Mouse (Mus musculus): ENCODE results near the gene Hoxc8. TPM values are rescaled to one million over a fixed set of nuclear protein-coding genes. Genes with fewer than 3 reads are reported as not detected.

Hoxc8 gene
- polyA plus RNA-seq, 1 experiment from 2014 or later: 6.0 TPM

DNA sequence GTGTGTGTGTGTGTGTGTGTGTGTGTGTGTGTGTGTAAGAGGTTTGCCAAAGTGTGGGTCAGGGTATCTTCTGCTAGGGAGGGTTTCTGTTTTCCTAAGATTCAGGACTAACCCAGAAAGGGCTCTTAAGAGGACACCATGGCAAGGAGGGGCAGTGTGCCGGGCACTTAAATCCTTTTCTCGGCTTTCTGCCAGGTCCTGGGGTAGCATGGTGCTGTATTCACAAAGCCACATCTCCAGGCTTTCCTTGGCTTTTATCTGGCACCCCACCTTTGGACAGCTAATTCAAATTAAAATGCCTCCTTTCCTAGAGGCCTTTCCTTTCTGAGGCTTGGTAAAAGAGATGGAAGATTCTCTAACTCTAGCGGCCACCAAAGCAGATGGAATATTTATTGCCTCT, 49.2 kb downstream of the Hoxc8 start:
- DNase-seq (ENCODE audit: low spot score): peak; percentile 45
- Histone ChIP-seq H3K27ac (peak overlapping the region; percentile 57; the same call in 1 of the 2 replicates), H3K4me3 (peak overlapping the region; percentile 39; the same call in 1 of the 2 replicates), H3K27me3 (ENCODE audit: low read depth, poor library complexity, severe bottlenecking) (peaks cover 100% of the 10 kb centered on the region), H3K36me3 (no peaks in the 10 kb centered on the region), H3K4me1 (peaks cover 72% of the 10 kb centered on the region), H3K9me3 (replicated peaks) (no peaks in the 10 kb centered on the region)
- WGBS: 4% methylated on average over 3 of the region's 3 CpGs

GRCm38 (mm10) chr15:103040601-103041000, 50.2 kb downstream of the Hoxc8 start:
- Histone ChIP-seq H3K4me1 (peaks cover 62% of the 10 kb centered on the region), H3K27me3 (ENCODE audit: low read depth, poor library complexity, severe bottlenecking) (peaks cover 96% of the 10 kb centered on the region), H3K9me3 (replicated peaks) (no peaks in the 10 kb centered on the region), H3K4me3 (peak overlapping the region; percentile 39), H3K36me3 (no peaks in the 10 kb centered on the region), H3K27ac (peak overlapping the region; percentile 83)
- peak; percentile 48 for DNase-seq (ENCODE audit: low spot score)
- 9% methylated on average over 12 of the region's 12 CpGs for WGBS

DNA sequence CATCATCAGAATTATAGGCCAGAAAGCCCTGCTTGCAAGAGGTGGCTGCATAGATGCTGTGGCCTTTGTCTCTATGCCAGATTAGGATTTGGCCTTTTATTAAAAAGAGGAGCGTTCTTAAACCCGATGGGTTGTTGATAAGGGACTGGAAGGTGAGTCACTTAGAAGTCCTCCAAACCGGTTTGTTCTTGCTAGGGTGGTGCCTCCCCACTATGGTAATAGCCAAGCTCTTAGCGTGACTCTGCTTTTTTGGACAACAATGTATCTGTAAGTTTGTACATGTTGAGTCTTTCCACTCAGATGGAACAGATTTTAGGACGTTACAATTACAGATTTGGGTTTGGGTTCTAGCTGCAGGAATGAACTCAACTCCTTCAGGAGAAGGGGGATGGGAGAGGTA, 51.2 kb downstream of the Hoxc8 start:
- peak overlapping the region; percentile 83 for H3K27ac ChIP-seq
- H3K27me3 ChIP-seq (ENCODE audit: low read depth, poor library complexity, severe bottlenecking): peaks cover 93% of the 10 kb centered on the region
- WGBS: 12% methylated on average over 5 of the region's 5 CpGs
- H3K4me3 ChIP-seq: no peak overlapping the region
- H3K4me1 ChIP-seq: peaks cover 57% of the 10 kb centered on the region
- no peaks in the 10 kb centered on the region for H3K36me3 ChIP-seq
- DNase-seq (ENCODE audit: low spot score): no peak
- H3K9me3 ChIP-seq (replicated peaks): no peaks in the 10 kb centered on the region

GRCm38 (mm10) chr15:103042209-103042608, 51.8 kb downstream of the Hoxc8 start:
- Histone ChIP-seq H3K27ac (no peak overlapping the region), H3K4me3 (no peak overlapping the region), H3K4me1 (peaks cover 52% of the 10 kb centered on the region), H3K27me3 (ENCODE audit: low read depth, poor library complexity, severe bottlenecking) (peaks cover 91% of the 10 kb centered on the region), H3K36me3 (no peaks in the 10 kb centered on the region), H3K9me3 (replicated peaks) (no peaks in the 10 kb centered on the region)
- DNase-seq (ENCODE audit: low spot score): peak; percentile 40
- 0% methylated on average over 1 of the region's 1 CpGs for WGBS

MicroRNA genes within 50 kb of the gene (microRNA counts, 519-probe panel; counts per million panel counts)
- 684 counts per million, percentile 72 among the panel's probes with 10 or more counts for microRNA mmu-miR-615-3p
- microRNA mmu-miR-615-5p: 684 counts per million, percentile 72 among the panel's probes with 10 or more counts

Small RNA genes within 50 kb of the gene (microRNA-seq; reads per million reads assigned to microRNA genes)
- gene Mir196a-2 (1,846 reads per million, percentile 83 among the genes with 10 or more reads in this experiment), gene Mir615 (5,586 reads per million, percentile 92 among the genes with 10 or more reads in this experiment)

Other genes with a start within 250 kb of the Hoxc8 start
- gene Hoxc13, start 69.5 kb upstream of the Hoxc8 start, polyA plus RNA-seq (2016; fragmentation: Nextera tagmentation; extraction: Ambion mirVana): 0.51 and 1.2 TPM in 2 replicates
- 0.36 TPM in 1 of 2 replicates, not detected in the other for gene Hoxc12, start 53.9 kb upstream of the Hoxc8 start, polyA plus RNA-seq (2016; fragmentation: Nextera tagmentation; extraction: Ambion mirVana)
- 2.4 and 4.7 TPM in 2 replicates for gene Hoxc11, start 36.2 kb upstream of the Hoxc8 start, polyA plus RNA-seq (2016; fragmentation: Nextera tagmentation; extraction: Ambion mirVana)
- gene Hoxc10, start 23.8 kb upstream of the Hoxc8 start, polyA plus RNA-seq (2016; fragmentation: Nextera tagmentation; extraction: Ambion mirVana): 21.4 and 51.4 TPM in 2 replicates
- 10.6 and 12.7 TPM in 2 replicates for gene Hoxc5, start 23.2 kb upstream of the Hoxc8 start, polyA plus RNA-seq (2016; fragmentation: Nextera tagmentation; extraction: Ambion mirVana)
- 4.4 and 6.9 TPM in 2 replicates for gene Hoxc9, start 14.2 kb upstream of the Hoxc8 start, polyA plus RNA-seq (2016; fragmentation: Nextera tagmentation; extraction: Ambion mirVana)
- 10.1 and 10.2 TPM in 2 replicates for gene Hoxc6, start 7.7 kb downstream of the Hoxc8 start, polyA plus RNA-seq (2016; fragmentation: Nextera tagmentation; extraction: Ambion mirVana)
- 9.1 and 9.8 TPM in 2 replicates for gene Hoxc4, start 28.3 kb downstream of the Hoxc8 start, polyA plus RNA-seq (2016; fragmentation: Nextera tagmentation; extraction: Ambion mirVana)
- 16.2 and 16.8 TPM in 2 replicates for gene Smug1, start 176.5 kb downstream of the Hoxc8 start, polyA plus RNA-seq (2016; fragmentation: Nextera tagmentation; extraction: Ambion mirVana)
- 191 and 215 TPM in 2 replicates for gene Cbx5, start 249.2 kb downstream of the Hoxc8 start, polyA plus RNA-seq (2016; fragmentation: Nextera tagmentation; extraction: Ambion mirVana)
- 1,775 and 1,966 TPM in 2 replicates for gene Hnrnpa1, start 249.8 kb downstream of the Hoxc8 start, polyA plus RNA-seq (2016; fragmentation: Nextera tagmentation; extraction: Ambion mirVana)